Mouse (Mus musculus): Measurements from ENCODE around the gene Zfp3.

Gene Zfp3

GRCm38 (mm10) chr11:70806697-70807096 lies 42.7 kb downstream of the Zfp3 start:
- DNase-seq (ENCODE audit: low spot score in 2 of 2): no peak

GRCm38 (mm10) chr11:70807630-70808029 lies 43.6 kb downstream of the Zfp3 start:
- no peak for DNase-seq (ENCODE audit: low spot score in 2 of 2)

- DNase-seq (ENCODE audit: low spot score in 2 of 2): no peak
Measured at GRCm38 (mm10) chr11:70808101-70808500, 44.1 kb downstream of the Zfp3 start.

GRCm38 (mm10) chr11:70809011-70809410 lies 45.0 kb downstream of the Zfp3 start:
- DNase-seq (ENCODE audit: low spot score in 2 of 2): no peak

GRCm38 (mm10) chr11:70811041-70811440 lies 47.0 kb downstream of the Zfp3 start:
- DNase-seq (ENCODE audit: low spot score in 2 of 2): no peak

GRCm38 (mm10) chr11:70811471-70812240 lies 47.6 kb downstream of the Zfp3 start:
- DNase-seq (ENCODE audit: low spot score in 2 of 2): no peak

- DNase-seq (ENCODE audit: low spot score in 2 of 2): no peak
Measured at GRCm38 (mm10) chr11:70812365-70812764, 48.4 kb downstream of the Zfp3 start, which contains the start of gene Scimp. Scimp (minus strand) TSS chr11:70812586.

- no peak for DNase-seq (ENCODE audit: low spot score in 2 of 2)
Measured at GRCm38 (mm10) chr11:70815071-70815470, 51.1 kb downstream of the Zfp3 start.

GRCm38 (mm10) chr11:70815498-70816078 lies 51.6 kb downstream of the Zfp3 start:
- DNase-seq (ENCODE audit: low spot score in 2 of 2): peak in 1 of 2 experiments; percentile 76

GRCm38 (mm10) chr11:70816770-70817169 lies 52.8 kb downstream of the Zfp3 start:
- DNase-seq (ENCODE audit: low spot score in 2 of 2): no peak

- no peak for DNase-seq (ENCODE audit: low spot score in 2 of 2)
Measured at GRCm38 (mm10) chr11:70820120-70820519, 56.1 kb downstream of the Zfp3 start.

- no peak for DNase-seq (ENCODE audit: low spot score in 2 of 2)
Measured at GRCm38 (mm10) chr11:70821728-70822591, 58.0 kb downstream of the Zfp3 start.

All from left cerebral cortex, adult 9 months (tissue).